Mouse (Mus musculus) myocyte (in vitro differentiated cells): ENCODE measurements around the gene Trem1. TPM values are rescaled to one million over a fixed set of nuclear protein-coding genes. Genes with fewer than 3 reads are reported as not detected.

ENCODE experiments used
- H3K27me3 ChIP-seq: one replicate; pipeline ENCODE4 v1.6.1; 2011; ENCODE audit not compliant: control insufficient read depth, insufficient read depth, insufficient read length
- H3K36me3 ChIP-seq: one replicate; pipeline ENCODE4 v1.6.1; 2011; ENCODE audit not compliant: control insufficient read depth, insufficient read depth
- H3K4me2 ChIP-seq: one replicate; pipeline ENCODE4 v1.6.1; 2011; ENCODE audit warnings: low read depth, control low read depth
- H3K4me3 ChIP-seq: one replicate; pipeline ENCODE4 v1.5.1; 2011; ENCODE audit warnings: mild to moderate bottlenecking, control low read depth, moderate library complexity
- H3K79me2 ChIP-seq: one replicate; pipeline ENCODE4 v1.6.1; 2011; ENCODE audit not compliant: control insufficient read depth, insufficient read depth
- H3ac ChIP-seq: one replicate; pipeline ENCODE4 v1.6.1; 2011; ENCODE audit not compliant: control insufficient read depth, insufficient read length
- CEBPB ChIP-seq: IDR thresholded peaks from 2 replicates; pipeline ENCODE4 v1.6.1; 2011; ENCODE audit warnings: mild to moderate bottlenecking, moderate library complexity; ENCODE audit not compliant: poor library complexity, insufficient read depth, severe bottlenecking
- E2F4 ChIP-seq: IDR thresholded peaks from one replicate; pipeline ENCODE4 v1.6.1; 2011; ENCODE audit warnings: mild to moderate bottlenecking, control low read depth, moderate library complexity; ENCODE audit not compliant: insufficient read depth
- MAX ChIP-seq: IDR thresholded peaks from one replicate; pipeline ENCODE4 v1.6.1; 2011; ENCODE audit warnings: low read depth, mild to moderate bottlenecking, control low read depth
- MYOD1 ChIP-seq, 3 experiments: IDR thresholded peaks; one replicate each; pipeline ENCODE4 v1.6.1; 2011; ENCODE audit warnings: control low read depth in 2 of 3, low read depth in 2 of 3, mild to moderate bottlenecking in 2 of 3, moderate library complexity in 1 of 3; ENCODE audit not compliant: insufficient read length in 2 of 3, control insufficient read depth in 1 of 3
- MYOG ChIP-seq, 3 experiments: IDR thresholded peaks; one replicate each; pipeline ENCODE4 v1.6.1; 2011; ENCODE audit warnings: control low read depth in 2 of 3, low read depth in 2 of 3, mild to moderate bottlenecking in 2 of 3; ENCODE audit not compliant: insufficient read length in 2 of 3, control insufficient read depth in 1 of 3, insufficient read depth in 1 of 3
- POLR2A ChIP-seq: IDR thresholded peaks from one replicate; pipeline ENCODE4 v1.6.1; 2011; ENCODE audit warnings: low read depth, mild to moderate bottlenecking, control low read depth, moderate library complexity; ENCODE audit not compliant: insufficient read length
- POLR2AphosphoS2 ChIP-seq: IDR thresholded peaks from one replicate; pipeline ENCODE4 v1.6.1; 2011; ENCODE audit warnings: low read depth, control low read depth; ENCODE audit not compliant: insufficient read length
- REST ChIP-seq: IDR thresholded peaks from one replicate; pipeline ENCODE4 v1.6.1; 2011; ENCODE audit warnings: mild to moderate bottlenecking, control low read depth, moderate library complexity; ENCODE audit not compliant: insufficient read depth, insufficient read length
- SRF ChIP-seq: IDR thresholded peaks from one replicate; pipeline ENCODE4 v1.6.1; 2011; ENCODE audit warnings: low read depth; ENCODE audit not compliant: control insufficient read depth, insufficient read length
- TCF12 ChIP-seq: IDR thresholded peaks from one replicate; pipeline ENCODE4 v1.6.1; 2011; ENCODE audit warnings: mild to moderate bottlenecking, control low read depth; ENCODE audit not compliant: poor library complexity, insufficient read depth, severe bottlenecking
- TCF3 ChIP-seq: IDR thresholded peaks from one replicate; pipeline ENCODE4 v1.6.1; 2011; ENCODE audit warnings: low read depth, control low read depth; ENCODE audit not compliant: insufficient read length
- USF1 ChIP-seq: IDR thresholded peaks from one replicate; pipeline ENCODE4 v1.6.1; 2011; ENCODE audit warnings: low read depth, mild to moderate bottlenecking, control low read depth, moderate library complexity
- polyA plus RNA-seq: library from polyadenylated mRNA; unstranded; fragments of >200 nt; fragmentation: generic; extraction: Trizol; gene quantifications from one replicate; pipeline ENCODE4 v1.2.1, GENCODE M21; 2012; ENCODE audit warnings: missing spikeins

Trem1 gene
- polyA plus RNA-seq, 1 experiment: not detected

DNA sequence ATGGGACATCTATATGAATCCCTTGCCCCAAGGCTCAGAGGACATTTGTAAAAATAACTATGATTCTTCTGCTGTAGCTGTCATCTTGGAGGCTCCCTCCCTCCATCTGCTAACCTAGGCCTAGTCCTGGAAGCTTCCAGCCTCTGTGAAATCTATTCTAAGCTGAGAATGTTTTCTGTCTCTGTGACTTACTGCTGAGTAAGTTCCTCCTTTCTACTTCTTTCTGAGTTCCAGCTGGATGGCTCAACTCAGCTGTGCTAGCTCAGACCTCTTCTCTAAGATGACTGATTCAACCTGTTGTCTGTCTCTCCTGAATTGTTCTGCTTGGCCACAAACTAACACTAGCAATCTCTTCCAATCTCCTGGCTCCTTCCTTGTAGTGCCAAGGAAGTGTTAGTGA is 45.8 kb downstream of the Trem1 start:
- H3K36me3 ChIP-seq: no peaks in the 10 kb centered on the region
- no peaks in the 10 kb centered on the region for H3K79me2 ChIP-seq
- no peak overlapping the region for H3K4me2 ChIP-seq
- H3K27me3 ChIP-seq: no peaks in the 10 kb centered on the region
- no peak for TF ChIP-seq REST
- TF ChIP-seq TCF3: no peak
- no peak for TF ChIP-seq SRF
- TF ChIP-seq MAX: no peak
- no peak for TF ChIP-seq TCF12
- TF ChIP-seq MYOG (IDR thresholded peaks at IDR 0.05; ENCODE audit: control insufficient read depth in 1 of 3, insufficient read depth in 1 of 3, insufficient read length in 2 of 3, low read depth in 2 of 3): no peak
- TF ChIP-seq USF1: no peak
- no peak for TF ChIP-seq CEBPB
- no peak overlapping the region for H3K4me3 ChIP-seq
- no peak overlapping the region for H3ac ChIP-seq

DNA sequence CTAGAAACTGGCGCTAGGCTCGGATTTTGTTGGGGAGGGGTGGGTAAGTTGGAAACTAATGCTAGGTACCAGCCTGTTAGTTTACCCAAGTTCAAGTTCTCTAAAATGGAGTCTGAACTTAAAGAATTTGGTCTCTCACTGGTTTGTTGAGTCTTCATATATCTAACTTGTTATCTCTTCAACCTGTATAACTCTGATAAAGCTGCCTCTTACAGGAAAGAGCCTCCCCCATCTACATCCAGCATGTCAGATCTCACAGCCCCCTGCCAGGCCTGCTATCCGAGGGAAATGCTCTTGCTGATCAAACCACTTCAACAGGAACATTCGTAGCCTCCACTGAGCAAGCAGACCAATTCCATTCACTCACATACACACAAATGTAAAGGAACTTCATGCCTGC is 46.4 kb downstream of the Trem1 start:
- no peak overlapping the region for H3K4me3 ChIP-seq
- no peaks in the 10 kb centered on the region for H3K79me2 ChIP-seq
- H3K4me2 ChIP-seq: no peak overlapping the region
- H3K27me3 ChIP-seq: no peaks in the 10 kb centered on the region
- TF ChIP-seq REST: no peak
- TF ChIP-seq MAX: no peak
- TF ChIP-seq POLR2AphosphoS2: no peak
- TF ChIP-seq MYOG (IDR thresholded peaks at IDR 0.05; ENCODE audit: control insufficient read depth in 1 of 3, insufficient read depth in 1 of 3, insufficient read length in 2 of 3, low read depth in 2 of 3): no peak
- no peak for TF ChIP-seq CEBPB
- TF ChIP-seq MYOD1 (IDR thresholded peaks at IDR 0.05; ENCODE audit: control insufficient read depth in 1 of 3, insufficient read length in 2 of 3, low read depth in 2 of 3): no peak
- no peak for TF ChIP-seq E2F4
- no peak for TF ChIP-seq SRF
- TF ChIP-seq TCF12: no peak
- TF ChIP-seq USF1: no peak
- no peak for TF ChIP-seq POLR2A
- no peak for TF ChIP-seq TCF3
- no peaks in the 10 kb centered on the region for H3K36me3 ChIP-seq
- no peak overlapping the region for H3ac ChIP-seq

DNA sequence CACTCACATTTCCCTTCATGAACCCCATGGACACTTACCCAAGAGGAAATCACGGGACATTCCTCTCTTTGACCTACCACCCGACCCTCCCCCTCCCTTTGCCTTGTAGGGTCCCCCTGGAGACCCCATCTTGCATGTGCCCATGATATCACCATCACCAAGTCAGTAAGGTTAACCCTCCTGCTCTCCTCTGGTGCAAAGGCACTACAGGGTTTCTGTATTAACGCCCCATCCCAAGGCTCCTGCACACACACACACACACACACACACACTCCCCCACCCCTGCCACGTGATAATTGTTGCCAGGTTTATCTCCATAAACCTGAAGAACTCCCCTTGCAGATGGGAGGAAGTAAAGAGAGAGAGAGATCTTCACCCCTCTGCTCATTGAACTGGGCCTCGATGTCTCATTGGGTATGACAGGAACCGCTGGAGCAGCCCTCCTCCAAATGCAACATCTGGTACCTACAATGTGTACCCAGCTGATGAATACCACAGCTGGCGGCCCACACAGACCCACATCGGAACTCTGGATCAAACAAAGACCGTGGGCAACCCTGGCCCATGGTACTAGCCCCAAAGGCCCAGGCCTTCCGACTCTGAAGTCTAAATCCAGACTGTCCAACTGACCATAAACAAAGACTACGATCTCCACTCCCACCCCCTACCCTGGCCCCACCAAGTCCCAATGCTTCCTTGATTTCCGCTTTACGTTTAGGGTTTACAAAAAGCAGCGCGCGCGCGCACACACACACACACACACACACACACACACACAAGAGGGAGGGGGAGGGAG is 48.6 kb downstream of the Trem1 start:
- no peak overlapping the region for H3ac ChIP-seq
- TF ChIP-seq POLR2A (no peak), USF1 (no peak), MYOG (IDR thresholded peaks at IDR 0.05; ENCODE audit: control insufficient read depth in 1 of 3, insufficient read depth in 1 of 3, insufficient read length in 2 of 3, low read depth in 2 of 3) (no peak), SRF (no peak), TCF12 (no peak), E2F4 (no peak), REST (no peak), POLR2AphosphoS2 (no peak), MAX (no peak), MYOD1 (IDR thresholded peaks at IDR 0.05; ENCODE audit: control insufficient read depth in 1 of 3, insufficient read length in 2 of 3, low read depth in 2 of 3) (no peak), TCF3 (no peak), CEBPB (no peak)
- H3K79me2 ChIP-seq: no peaks in the 10 kb centered on the region
- no peaks in the 10 kb centered on the region for H3K27me3 ChIP-seq
- no peak overlapping the region for H3K4me2 ChIP-seq
- H3K36me3 ChIP-seq: no peaks in the 10 kb centered on the region
- no peak overlapping the region for H3K4me3 ChIP-seq

- H3ac ChIP-seq: no peak overlapping the region
- H3K79me2 ChIP-seq: no peaks in the 10 kb centered on the region
- no peak overlapping the region for H3K4me3 ChIP-seq
- TF ChIP-seq MYOD1 (IDR thresholded peaks at IDR 0.05; ENCODE audit: control insufficient read depth in 1 of 3, insufficient read length in 2 of 3, low read depth in 2 of 3) (no peak), MAX (no peak), TCF3 (no peak), TCF12 (no peak), SRF (no peak), MYOG (IDR thresholded peaks at IDR 0.05; ENCODE audit: control insufficient read depth in 1 of 3, insufficient read depth in 1 of 3, insufficient read length in 2 of 3, low read depth in 2 of 3) (no peak), CEBPB (no peak), USF1 (no peak), POLR2AphosphoS2 (no peak), E2F4 (no peak), POLR2A (no peak), REST (no peak)
- H3K36me3 ChIP-seq: no peaks in the 10 kb centered on the region
- no peak overlapping the region for H3K4me2 ChIP-seq
- no peaks in the 10 kb centered on the region for H3K27me3 ChIP-seq
Observed at GRCm38 (mm10) chr17:48281739-48282085, 49.1 kb downstream of the Trem1 start.
